Mouse (Mus musculus): ENCODE measurements at regions not wholly inside any gene's neighbourhood (a gene's known extent, or its start where the extent isn't known, plus 50 kb on each side); places are given as distances from the start of the nearest gene placed in this dataset.
"Not testable (repeated sequence)": the region's sequence is repeated elsewhere in the genome, so short reads cannot be mapped to it uniquely, and the experiment has no call there.

DNA sequence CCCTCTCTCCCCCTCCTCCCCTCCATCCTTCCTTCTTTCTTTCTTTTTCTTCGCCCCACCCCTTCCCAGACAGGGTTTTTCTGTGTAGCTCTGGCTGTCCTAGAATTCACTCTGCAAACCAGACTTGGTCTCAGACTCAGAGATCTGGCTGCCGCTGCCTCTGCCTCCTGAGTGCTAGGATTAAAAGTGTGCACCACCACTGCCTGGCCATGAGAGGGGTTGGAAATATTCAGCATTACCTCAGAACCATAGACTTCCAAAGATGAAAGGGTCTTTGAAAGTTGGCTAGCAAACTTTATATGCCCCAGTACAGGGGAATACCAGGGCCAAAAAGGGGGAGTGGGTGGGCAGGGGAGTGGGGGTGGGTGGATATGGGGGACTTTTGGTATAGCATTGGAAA lies 122.7 kb upstream of the Pfn2 start:
- DNase-seq: not testable (repeated sequence)

DNA sequence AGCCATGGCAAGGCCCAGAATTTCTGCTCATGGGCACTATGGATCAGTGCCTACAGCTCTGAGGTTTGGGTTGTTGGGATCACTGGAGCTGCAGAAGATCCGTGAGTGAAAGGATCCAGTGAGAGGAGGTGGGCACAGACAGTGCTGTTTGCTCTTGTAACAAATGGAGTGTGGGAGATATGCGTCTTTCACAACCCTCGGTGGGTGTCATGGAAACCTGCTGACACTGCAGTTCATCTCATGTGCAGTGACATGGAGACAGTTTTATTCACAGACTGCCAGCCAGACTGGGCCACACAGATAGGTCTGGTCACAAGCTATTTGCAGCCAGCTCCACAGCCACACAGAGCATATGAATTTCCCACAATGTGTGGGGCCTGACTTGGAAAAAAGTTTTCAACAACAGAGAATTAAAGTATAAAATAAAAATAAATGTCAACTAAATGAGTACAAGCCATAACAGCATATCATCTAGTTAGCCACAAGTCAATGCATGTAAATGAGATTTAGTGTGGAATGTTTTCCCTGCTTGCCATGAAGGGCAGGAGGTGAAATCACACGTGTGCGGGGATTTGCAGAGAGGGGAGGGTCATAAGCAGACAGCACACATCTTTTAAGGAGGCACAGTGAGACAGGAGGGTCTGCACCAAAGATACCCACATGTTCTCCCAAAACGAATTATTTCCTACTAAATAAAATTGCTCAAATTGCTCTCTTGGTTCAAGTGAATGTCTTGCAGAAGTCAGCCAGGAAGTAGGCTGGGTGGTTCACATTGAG lies 124.8 kb upstream of the Pfn2 start:
- DNase-seq: no peak

DNA sequence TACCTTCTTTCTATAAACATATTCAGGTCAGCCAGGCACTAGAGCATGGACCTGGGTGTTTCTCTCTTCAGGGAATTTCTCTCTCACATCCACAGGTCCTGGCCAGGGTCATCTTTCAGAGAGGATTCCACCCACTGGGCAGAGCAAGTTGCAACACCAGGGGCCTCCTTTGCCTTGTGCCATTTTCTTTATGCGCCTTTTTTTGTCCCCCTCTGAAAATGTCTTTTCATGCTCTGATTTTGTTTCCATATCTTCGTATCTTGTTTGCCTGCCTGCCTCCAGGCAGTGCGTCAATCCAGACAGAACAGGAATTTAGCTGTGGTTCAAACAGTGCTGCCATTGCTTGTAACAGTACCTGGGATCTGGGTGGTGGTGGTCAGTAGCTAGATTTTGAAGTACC lies 125.7 kb upstream of the Pfn2 start:
- no peak for DNase-seq

DNA sequence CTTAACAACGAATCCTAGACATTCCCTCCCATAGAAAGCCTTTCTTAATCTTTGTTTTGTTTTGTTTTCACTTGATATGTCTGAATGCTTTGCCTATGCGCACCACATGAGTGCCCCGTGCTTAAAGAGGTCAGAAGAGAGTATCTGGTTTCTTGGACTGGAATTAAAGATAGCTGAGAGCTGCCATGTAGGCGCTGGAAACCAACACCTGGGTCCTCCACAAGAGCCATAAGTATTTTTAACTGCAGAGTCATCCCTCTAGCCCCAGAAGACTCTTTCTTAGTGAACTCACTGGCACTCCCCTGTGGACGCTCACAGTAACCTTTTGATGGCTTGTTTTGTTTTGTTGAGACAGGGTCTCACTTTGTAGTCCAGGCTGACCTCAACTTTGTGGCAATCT lies 127.5 kb upstream of the Pfn2 start:
- no peak for DNase-seq

DNA sequence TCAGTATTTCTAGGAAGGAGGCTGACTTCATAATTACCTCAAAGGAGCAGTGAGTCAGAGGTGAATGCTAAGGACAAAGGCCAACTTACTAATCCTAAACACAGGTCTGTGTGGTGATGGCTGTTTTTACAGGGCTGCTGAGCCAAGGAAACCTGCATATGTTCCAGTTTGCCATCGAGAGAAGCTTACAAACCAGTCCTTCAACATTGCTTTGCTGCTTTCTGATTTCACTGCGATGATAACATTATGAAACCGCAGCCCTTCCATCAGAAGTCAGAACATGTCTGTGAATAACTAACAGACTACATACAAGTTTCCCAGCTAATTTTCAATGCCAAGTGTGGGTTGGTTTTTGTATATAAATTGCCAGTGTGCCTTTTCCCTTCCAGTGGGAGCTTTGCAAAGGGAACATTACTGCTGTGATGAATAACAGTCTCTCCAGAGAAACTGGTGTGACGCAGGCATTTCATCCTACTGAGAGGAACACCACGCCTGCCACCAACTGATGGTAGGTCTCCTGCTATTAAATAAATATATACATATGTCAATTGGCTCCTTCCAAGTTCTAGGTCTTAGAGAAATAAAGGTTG lies 128.9 kb upstream of the Pfn2 start:
- DNase-seq: no peak

DNA sequence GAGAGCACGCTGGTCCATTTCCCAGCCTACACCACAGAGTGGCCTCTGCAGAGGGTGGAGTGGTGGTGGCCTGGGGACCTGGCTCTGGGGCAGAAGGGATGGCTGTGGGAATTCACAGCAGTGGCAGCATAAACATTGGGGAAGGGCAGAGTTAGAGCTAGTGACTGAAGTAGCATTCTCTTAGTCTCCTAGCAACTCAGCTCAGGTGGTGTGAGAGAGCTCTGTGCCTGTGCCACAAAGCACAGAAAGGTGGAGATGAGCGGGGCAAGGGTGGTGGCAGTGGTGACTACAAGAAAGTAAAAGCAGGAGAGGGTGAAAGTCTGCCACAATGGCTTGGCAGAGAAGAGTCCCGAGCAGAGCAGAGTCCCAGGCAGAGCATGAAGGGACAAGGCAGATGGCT lies 140.3 kb upstream of the Pfn2 start:
- no peak for DNase-seq

DNA sequence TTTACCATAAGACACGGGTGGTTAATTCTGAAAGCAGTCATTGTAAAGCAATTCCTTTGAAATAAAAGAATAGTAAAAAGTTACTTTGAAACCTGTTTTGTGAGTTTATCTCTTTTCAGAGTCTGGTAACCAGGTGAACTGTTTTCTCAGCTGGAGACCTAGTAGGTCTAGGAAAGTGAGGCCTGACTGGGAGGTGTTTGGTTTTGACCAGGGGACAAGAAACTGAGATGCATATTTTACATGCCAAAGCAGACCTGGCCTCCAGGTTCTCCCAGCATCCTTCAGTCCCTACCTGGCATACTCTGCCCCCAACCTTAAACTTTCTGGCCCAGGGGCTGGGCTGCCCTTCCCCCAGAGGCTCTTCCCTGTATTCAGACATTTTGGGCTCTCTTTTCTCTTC lies 142.9 kb upstream of the Pfn2 start:
- no peak for DNase-seq

DNA sequence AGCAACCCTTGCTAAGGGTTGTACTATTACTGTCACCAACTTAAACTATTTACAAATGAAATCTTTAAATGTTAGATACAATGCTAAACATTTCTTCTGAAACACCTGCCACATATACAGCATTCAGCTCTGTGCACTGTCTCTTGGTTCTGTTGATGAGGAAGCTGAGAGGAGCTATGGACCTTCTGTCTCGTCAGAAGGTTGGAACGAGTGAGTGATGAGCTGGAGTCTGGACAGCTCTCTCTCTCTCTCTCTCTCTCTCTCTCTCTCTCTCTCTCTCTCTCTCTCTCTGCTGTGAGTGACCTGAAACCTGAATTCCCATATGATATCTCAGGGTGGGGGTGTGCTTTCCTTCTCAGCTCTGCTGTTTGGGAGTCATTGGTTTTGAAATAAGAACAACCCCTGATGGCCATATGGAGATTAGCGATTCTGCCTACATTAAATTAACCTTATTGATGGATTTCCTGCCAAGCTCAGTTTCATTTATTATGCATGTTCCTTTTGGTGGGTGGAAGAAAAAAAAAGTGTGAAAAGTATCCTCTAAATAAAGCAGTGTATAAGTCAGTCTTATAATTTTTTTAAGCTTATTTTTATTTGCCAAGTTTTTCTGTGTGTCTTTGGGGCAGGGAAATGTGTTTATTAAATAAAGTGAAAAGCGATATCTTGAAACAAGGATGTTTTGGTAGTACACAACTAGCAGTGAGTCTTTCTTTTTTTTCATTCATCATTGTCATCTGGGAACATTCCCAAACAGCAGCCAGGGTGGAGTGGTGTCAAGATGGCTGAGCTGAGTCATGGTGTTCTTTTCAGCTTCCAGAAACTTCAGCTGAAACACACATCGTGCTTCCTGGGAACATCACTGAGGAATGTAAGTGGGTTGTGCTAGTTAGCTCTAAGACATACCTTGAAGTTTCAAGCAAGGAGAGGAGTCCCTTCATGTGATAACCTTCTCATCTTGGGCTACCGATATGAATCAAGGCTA lies 150.5 kb upstream of the Pfn2 start:
- no peak for DNase-seq

DNA sequence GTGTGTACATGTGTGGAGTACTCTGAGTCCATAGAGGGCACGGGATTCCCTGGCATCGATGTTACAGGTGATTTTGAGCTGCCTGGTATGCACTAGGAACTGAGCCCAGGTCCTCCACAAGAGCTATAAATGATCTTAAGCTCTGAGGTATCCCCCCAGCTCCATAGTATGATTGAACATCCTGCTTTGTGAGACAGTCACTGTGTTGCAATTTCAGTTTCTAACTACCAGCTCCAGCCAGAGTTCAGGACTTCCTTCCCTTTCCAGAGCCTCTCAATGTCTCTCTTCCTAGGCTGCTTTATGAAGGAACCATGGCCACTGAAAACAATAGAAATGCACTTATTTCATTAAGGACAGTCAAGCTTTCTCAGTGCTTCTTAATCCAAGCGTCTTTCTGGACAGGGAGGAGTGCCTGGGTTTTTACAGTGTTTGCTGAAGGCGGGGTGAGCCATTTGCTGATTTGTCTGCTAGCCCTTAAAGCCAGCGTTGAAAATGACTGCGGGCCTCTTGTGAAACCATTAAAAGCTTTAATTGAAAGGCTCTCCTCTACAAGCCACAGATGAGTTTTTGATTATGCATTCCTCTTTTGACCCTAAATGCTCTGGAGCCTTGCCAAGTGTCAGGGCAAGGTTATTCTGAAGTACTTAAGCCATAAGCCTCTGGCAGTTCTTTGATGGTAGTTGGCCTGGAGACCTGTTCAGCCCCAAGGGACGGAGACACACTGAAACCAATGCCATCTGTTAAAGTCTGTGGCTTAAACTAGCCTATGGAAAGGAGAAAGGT lies 155.1 kb upstream of the Pfn2 start:
- DNase-seq: no peak

DNA sequence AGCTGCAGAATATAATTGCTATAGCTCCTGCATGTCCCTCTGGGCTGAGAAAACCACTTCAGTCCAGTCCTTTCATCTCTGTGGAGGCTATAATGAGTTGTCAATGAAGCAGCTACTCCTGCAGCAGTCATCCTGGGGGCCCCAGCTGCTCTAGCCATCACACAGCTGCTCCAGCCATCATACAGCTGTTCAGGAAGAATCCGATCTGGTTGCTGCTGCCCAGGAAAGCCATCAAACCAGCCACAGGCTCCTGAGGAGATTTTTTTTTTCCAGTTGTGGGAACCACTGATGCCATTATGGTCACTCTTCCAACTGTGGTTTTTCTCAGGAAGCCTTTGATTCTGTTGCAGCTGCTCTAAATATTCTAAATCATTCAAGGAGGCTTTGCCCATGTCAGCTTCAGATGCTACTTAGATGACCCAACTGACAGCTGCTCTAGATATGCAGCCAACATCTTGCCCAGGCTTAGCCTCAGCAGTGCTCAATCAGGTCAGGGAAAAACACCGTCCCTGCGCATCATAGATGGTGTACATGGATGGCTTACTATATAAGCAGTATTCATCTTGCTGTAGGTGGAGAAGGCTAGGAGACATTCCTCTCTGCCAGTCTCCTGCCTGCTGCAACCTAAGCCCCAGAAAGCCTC lies 177.0 kb upstream of the Pfn2 start:
- DNase-seq: no peak

DNA sequence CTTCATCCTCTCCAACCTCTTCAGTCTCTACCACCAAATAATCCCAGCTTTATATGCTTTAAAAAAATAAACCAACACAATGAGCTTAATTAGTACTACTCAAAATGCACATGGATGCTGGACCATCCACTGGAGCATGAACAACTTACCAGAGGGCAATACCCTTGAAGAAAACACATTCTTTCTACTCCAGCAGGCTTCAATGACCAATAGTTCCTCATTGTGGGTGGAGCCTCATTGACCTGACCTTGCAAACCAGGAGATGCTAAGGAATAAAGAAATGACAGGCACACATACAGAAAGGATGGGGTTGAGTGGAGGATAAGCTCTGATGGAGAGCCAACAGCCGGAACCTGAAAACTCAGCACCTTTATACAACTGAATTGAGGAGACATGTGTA lies 201.7 kb upstream of the Pfn2 start:
- no peak for DNase-seq

DNA sequence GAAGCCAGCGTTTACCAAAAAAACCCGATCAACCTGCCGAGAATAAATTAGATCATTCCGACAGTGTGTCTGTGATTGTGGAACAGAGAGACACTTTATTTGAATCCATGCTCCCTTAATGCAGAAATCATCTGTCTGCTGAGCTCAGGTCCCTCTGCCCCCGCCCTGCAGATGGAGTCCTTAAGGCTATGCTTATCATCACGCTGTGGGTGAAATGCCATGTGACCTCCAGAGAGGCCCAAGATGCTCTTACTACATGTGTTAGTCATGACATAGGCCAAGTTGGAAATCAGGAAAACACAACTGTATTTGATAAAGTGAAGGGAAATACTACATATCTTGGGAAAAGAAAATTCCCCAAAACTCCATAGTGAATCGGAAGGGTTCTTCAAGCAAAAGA lies 206.8 kb upstream of the Pfn2 start:
- DNase-seq: no peak

DNA sequence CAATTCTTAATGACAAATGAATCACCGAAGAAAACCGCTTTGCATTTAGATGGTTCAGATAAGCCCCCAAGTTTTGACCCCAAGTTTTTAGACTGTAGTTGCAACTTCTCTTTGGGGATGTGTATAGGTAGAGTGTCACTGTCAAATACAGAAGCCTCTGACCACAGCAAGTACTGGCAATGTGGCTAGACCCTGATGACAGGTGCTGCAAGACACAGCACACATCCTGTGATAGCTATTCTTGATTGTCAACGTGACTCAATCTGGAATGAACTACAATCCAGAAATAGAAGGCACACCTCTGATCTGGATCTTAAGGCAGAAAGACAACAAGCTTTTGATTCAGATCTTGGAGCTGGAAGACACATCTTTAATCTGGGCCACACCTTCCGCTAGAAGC lies 207.3 kb upstream of the Pfn2 start:
- DNase-seq: no peak

DNA sequence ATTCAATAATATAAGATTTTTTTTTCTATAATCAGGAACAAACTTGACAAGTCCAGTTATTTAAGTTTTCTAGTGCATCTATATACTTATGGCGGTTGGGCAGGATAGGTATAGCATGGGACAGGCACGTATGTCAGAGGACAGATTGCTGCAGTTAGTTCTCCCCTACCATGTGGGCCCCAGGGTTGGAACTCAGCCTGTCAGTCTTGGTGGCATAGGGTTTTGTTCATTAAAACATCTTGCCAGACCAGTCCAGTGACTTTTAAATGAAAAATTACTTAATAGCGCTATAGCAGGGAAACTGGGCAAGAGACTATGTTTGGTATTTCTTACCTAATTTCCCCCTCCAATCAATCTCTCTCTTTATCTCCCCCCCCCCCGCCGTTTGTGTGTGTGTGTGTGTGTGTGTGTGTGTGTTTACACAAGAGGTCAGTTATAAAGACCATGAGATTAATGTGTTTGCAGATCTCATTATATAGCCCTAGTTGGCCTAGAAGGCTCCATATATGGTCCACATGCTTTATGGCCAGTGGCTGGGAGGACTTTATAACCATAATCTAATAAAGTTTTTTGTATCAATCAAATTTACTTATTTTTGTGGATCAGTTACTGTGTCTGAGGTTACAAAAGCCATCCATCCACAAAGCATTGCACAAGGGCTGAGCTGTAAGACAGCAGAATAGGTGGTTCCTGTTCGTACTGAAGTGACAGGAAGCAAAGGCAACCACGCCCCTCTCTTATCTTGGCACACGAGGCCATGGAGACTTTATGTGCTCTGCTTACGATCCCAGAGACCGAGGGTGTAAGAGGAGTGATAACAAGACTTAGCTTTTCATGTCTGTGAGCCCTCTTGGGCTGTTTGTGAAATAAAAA lies 208.5 kb upstream of the Pfn2 start:
- peak; percentile 4 to 25 for DNase-seq

DNA sequence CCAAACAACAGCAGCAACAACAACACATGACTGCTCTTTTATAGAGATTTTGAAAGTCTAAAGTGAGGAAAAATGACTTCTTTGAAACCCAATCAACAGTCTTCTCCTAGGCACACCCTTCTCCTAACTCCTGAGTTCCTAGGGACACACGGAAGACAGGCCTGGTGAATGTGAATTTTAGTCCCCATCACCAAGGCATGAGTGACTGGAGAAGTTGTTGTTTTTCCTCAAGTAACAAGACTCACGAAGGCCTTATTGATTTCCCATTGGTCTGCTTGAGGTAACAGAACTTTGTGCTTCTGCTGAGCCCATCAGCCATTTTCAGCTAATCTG lies 209.2 kb upstream of the Pfn2 start:
- no peak for DNase-seq

DNA sequence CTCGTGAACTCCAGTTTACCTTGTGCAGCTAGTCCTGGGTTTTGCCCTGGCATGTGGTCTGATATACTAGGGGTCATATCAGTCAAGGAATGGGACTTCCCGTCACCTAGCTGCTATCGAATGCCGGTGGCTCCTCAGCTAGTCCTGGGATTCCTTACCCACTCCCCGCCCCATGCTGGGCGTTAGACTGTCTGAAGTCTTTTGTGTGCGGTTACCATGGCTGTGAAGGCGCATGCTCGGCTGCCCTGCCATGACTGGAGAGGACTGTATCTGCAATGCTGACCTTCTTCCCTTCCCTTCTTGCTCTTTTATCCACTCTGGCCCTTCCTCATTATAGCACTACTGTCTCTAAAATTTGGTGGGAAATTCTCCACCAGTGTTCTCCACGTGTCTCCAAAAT lies 210.3 kb upstream of the Pfn2 start:
- DNase-seq: no peak

DNA sequence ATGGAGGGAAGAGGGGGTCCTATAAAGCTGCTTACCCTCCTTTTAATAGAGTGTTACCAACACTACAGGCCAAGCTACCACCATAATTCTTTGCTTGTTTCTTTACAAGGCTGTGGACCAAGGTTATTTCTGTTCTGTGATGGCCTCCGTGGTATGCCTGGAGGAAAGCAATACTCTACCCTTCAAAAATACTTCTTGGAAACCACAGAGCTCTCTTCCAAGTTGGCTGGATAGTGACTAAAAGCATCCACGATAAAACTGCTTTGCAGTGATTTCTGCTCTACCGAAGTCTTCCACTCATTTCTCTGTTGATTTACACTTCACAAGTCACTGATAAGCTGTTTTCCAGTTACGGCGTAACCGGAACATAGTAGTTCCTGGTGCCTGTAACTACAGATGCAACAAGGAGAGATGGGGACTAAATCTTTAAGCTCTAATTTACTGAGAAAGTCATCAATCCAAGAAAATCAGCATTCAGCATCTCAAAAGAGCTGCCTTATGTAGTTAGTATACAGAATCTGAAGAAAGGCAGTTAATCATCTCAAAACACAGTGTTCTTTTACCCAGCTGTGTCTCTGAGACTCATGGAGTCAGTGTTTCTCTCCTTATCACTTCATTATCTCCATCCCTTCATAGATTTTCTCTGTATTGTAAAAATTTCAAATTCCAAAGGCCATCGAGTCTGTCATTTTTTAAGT lies 216.1 kb upstream of the Pfn2 start:
- no peak for DNase-seq

DNA sequence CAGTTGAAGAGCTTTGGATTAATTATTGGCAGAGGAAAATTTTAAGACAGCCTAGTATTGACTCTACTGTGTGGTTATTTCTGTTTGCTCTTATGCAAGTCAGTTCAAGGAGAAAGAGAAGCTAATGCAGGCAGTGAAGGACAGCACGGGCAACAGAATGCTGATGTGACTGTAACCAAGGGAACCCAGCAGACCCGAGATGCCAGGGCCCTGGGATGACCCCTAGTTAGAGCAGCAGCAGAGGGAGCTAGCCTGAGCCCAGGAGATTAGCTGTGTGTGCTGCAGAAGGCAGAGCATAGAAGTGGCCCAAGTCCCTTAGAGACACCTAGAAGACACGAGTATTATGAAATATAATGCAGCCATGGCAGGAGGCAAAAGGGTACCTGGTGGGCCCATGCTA lies 223.7 kb upstream of the Pfn2 start:
- no peak for DNase-seq

DNA sequence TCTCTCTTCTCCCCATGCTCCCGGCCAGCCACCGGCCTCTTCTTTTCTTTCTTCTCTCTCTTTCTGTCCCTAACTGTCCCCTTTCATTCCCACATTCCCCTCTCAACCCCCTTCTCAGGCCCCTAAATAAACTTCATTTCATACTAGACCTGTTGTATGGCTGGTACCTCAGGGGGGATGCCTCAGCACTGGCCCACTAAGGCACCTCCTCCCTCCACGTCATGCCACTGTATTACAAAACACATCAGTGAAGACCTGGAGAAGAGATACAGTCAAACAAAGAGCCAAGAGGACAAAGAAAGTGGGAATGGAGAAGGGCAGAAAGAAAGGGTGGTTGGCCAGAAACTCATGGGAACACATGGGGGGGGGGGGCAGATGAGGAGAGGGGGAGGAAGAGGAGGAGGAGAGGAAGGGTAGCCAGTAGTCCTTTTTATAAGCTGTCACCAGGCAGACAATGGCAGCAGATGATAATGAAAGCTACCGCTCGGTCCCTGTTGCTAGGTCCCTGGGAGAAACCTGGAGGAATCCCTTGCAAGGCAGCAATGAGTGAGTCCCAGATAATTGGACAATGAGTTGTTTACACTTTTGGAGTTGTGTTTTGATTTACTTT lies 224.5 kb upstream of the Pfn2 start:
- no peak for DNase-seq

DNA sequence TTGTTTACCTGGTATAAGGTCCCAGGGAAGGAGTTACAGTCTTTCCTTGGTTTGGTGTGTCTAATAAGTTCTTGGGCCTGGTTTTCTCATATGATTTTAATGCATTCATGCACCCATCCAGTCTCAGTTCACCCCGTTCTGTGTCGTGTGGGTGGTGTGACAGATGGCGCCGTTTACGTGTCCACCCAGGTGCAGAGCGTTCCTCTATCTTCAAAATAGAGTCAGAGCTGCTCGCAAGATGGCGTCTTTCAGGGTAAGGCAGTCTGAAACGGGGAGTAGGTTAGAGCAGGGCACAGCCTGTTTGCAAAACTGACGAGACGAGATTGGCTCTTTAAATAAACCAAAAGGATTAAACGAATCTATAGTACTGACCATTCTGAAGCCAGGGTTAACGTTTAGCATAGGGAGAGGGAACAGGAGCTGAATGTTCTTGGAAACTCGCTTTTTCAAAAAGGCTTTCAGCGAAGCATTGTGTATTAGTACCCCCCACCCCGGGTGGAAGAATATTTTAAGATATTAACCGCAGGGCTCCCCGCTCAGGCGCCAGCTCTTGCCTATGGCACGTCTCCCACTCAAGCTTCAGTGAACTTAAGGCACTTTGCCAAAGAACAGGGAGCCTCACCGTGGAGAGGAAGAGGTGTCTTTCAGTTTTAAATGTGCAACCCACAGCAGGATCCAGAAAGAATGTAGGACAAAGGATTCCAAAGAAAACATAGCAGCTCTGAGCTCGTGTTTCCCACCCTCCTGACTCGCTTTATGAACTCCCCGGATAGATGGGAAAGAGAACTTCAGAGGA lies 241.7 kb upstream of the Pfn2 start:
- DNase-seq: no peak

Data from lung, postnatal 4 days (tissue).